Mouse (Mus musculus): ENCODE measurements around the gene Zswim8.

DNA sequence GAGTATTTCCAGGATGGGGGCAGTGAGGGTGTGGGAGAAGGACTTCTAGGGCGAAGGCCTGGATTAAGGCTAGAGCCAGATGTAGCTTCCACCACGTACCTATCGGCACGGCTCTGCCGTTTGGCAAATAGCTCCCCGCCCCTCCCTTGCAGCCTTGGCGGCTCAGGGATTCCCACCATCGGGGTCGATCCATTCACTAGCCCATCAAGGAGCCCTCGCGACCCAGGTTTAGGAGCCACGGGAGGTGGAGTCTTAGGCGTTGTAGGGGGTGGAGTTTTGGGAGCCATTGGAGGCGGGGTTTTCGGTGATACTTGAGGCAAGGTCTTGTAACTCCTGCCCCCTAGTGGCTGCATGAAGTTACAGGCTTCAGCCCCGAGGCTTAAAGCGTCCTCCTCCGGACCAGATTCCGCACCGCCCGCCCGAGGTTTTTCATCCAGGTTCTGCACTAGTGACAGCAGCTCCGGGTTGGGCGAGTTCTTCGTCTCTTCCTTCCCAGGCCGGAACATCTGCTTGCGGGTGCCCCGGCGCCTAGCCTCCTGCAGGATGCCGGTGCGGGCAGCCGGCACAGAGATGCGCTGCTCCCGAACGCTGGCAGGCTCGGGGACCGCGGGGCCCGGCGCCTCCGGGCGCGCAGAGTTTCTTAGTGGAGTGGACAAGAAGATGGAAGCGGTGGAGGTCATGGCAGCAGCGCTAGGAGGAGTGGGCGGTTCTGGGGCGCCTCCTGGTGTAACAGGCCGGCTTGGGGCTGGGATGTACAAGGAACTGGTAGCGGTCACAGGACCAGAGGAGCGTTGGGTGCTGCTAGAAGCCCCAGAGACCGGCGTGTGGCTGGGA lies 46.3 kb upstream of the Zswim8 start:
- TF ChIP-seq CTCF (conservative IDR thresholded peaks at IDR 0.05; ENCODE audit: low read length): peak; percentile 74
- TF ChIP-seq NANOG (IDR thresholded peaks at IDR 0.05; ENCODE audit: borderline replicate concordance, low read length): no peak

All from E14TG2a.4 (cell line).